Mouse (Mus musculus): ENCODE results near the gene Cdh15. TPM values are rescaled to one million over a fixed set of nuclear protein-coding genes. Genes with fewer than 3 reads are reported as not detected.

The Cdh15 gene
- polyA plus RNA-seq, 2 experiments, result 23.6 to 27.1 TPM

- peaks cover 3% of the 10 kb centered on the region; the same call in 1 of the 2 replicates for H3K4me1 ChIP-seq (ENCODE audit: control insufficient read depth, insufficient read depth, low read length)
- H3K27me3 ChIP-seq (ENCODE audit: control insufficient read depth, insufficient read depth, low read length), result no peaks in the 10 kb centered on the region
- H3K4me3 ChIP-seq (replicated peaks; ENCODE audit: low read length), result no peak overlapping the region
- H3K9ac ChIP-seq (ENCODE audit: low read depth, low read length, severe bottlenecking), result no peak overlapping the region
- TF ChIP-seq POLR2A (IDR thresholded peaks at IDR 0.05; ENCODE audit: borderline replicate concordance, extremely low read depth, insufficient read depth, insufficient read length), result no peak
- DNase-seq (ENCODE audit: low spot score), result no peak
- peaks cover 20% of the 10 kb centered on the region for H3K36me3 ChIP-seq (ENCODE audit: control insufficient read depth, insufficient read depth, low read length)
- H3K27ac ChIP-seq (replicated peaks; ENCODE audit: low read depth, low read length), result no peak overlapping the region
- no peak for ATAC-seq (ENCODE audit: low FRiP score, low read depth)
- H3K9me3 ChIP-seq (ENCODE audit: control insufficient read depth, low read length), result no peaks in the 10 kb centered on the region
- no peak overlapping the region for H3K4me2 ChIP-seq (replicated peaks; ENCODE audit: low read depth, low read length, severe bottlenecking)
- WGBS, result 91% methylated on average over 3 of the region's 3 CpGs
These were observed 30.5 kb downstream of the Cdh15 start for GRCm38 (mm10) chr8:122878231-122878630.

GRCm38 (mm10) chr8:122880302-122880701, 32.5 kb downstream of the Cdh15 start:
- no peak overlapping the region for H3K4me3 ChIP-seq (replicated peaks; ENCODE audit: low read length)
- DNase-seq (ENCODE audit: low spot score), result no peak
- no peaks in the 10 kb centered on the region; the same call in 1 of the 2 replicates for H3K4me1 ChIP-seq (ENCODE audit: control insufficient read depth, insufficient read depth, low read length)
- H3K9ac ChIP-seq (ENCODE audit: low read depth, low read length, severe bottlenecking), result no peak overlapping the region
- H3K27ac ChIP-seq (replicated peaks; ENCODE audit: low read depth, low read length), result no peak overlapping the region
- no peak overlapping the region for H3K4me2 ChIP-seq (replicated peaks; ENCODE audit: low read depth, low read length, severe bottlenecking)
- no peaks in the 10 kb centered on the region for H3K9me3 ChIP-seq (ENCODE audit: control insufficient read depth, low read length)
- TF ChIP-seq POLR2A (IDR thresholded peaks at IDR 0.05; ENCODE audit: borderline replicate concordance, extremely low read depth, insufficient read depth, insufficient read length), result no peak
- WGBS, result 56% methylated on average over 3 of the region's 3 CpGs
- ATAC-seq (ENCODE audit: low FRiP score, low read depth), result no peak
- no peaks in the 10 kb centered on the region for H3K27me3 ChIP-seq (ENCODE audit: control insufficient read depth, insufficient read depth, low read length)
- H3K36me3 ChIP-seq (ENCODE audit: control insufficient read depth, insufficient read depth, low read length), result peaks cover 40% of the 10 kb centered on the region

- no peaks in the 10 kb centered on the region for H3K27me3 ChIP-seq (ENCODE audit: control insufficient read depth, insufficient read depth, low read length)
- H3K9me3 ChIP-seq (ENCODE audit: control insufficient read depth, low read length), result no peaks in the 10 kb centered on the region
- peaks cover 73% of the 10 kb centered on the region for H3K36me3 ChIP-seq (ENCODE audit: control insufficient read depth, insufficient read depth, low read length)
- TF ChIP-seq POLR2A (IDR thresholded peaks at IDR 0.05; ENCODE audit: borderline replicate concordance, extremely low read depth, insufficient read depth, insufficient read length), result no peak
- no peak overlapping the region for H3K4me3 ChIP-seq (replicated peaks; ENCODE audit: low read length)
- 87% methylated on average over 10 of the region's 10 CpGs for WGBS
- DNase-seq (ENCODE audit: low spot score) (no peak), ATAC-seq (ENCODE audit: low FRiP score, low read depth) (no peak)
- no peak overlapping the region for H3K27ac ChIP-seq (replicated peaks; ENCODE audit: low read depth, low read length)
- H3K9ac ChIP-seq (ENCODE audit: low read depth, low read length, severe bottlenecking), result no peak overlapping the region
- no peak overlapping the region for H3K4me2 ChIP-seq (replicated peaks; ENCODE audit: low read depth, low read length, severe bottlenecking)
- no peaks in the 10 kb centered on the region for H3K4me1 ChIP-seq (ENCODE audit: control insufficient read depth, insufficient read depth, low read length)
These were observed 35.9 kb downstream of the Cdh15 start for GRCm38 (mm10) chr8:122883671-122884070.

GRCm38 (mm10) chr8:122891440-122891839, 43.7 kb downstream of the Cdh15 start:
- 87% methylated on average over 12 of the region's 12 CpGs for WGBS
- H3K36me3 ChIP-seq (ENCODE audit: control insufficient read depth, insufficient read depth, low read length), result peaks cover 99% of the 10 kb centered on the region

DNA sequence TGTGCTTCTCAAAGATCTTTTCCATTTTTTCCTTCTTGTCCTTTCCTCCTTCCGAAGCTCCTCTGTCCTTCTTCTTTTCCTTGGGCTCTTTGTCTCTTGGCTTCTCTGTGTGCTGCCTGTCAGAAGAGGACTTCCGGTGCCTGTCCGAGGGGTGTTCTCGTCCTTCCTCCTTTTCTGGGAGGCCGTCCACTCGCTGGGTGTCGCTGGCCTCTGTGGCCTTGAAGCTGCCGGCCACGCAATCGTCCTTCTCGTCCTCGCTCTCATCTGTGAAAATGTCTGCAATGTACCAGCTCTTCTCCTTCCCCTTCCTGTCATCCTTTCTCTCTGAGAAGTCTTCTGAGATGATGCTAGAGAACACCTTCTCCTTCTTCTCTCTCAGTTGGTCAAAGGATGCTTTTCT, 45.7 kb downstream of the Cdh15 start:
- no peaks in the 10 kb centered on the region for H3K9me3 ChIP-seq (ENCODE audit: control insufficient read depth, low read length)
- no peak for TF ChIP-seq POLR2A (IDR thresholded peaks at IDR 0.05; ENCODE audit: borderline replicate concordance, extremely low read depth, insufficient read depth, insufficient read length)
- ATAC-seq (ENCODE audit: low FRiP score, low read depth) (no peak), DNase-seq (ENCODE audit: low spot score) (no peak)
- no peak overlapping the region for H3K9ac ChIP-seq (ENCODE audit: low read depth, low read length, severe bottlenecking)
- no peak overlapping the region for H3K4me2 ChIP-seq (replicated peaks; ENCODE audit: low read depth, low read length, severe bottlenecking)
- H3K36me3 ChIP-seq (ENCODE audit: control insufficient read depth, insufficient read depth, low read length), result peaks cover 98% of the 10 kb centered on the region
- H3K27ac ChIP-seq (replicated peaks; ENCODE audit: low read depth, low read length), result no peak overlapping the region
- H3K4me3 ChIP-seq (replicated peaks; ENCODE audit: low read length), result no peak overlapping the region
- no peaks in the 10 kb centered on the region for H3K4me1 ChIP-seq (ENCODE audit: control insufficient read depth, insufficient read depth, low read length)
- no peaks in the 10 kb centered on the region for H3K27me3 ChIP-seq (ENCODE audit: control insufficient read depth, insufficient read depth, low read length)
- WGBS, result 89% methylated on average over 12 of the region's 12 CpGs

More at GRCm38 (mm10) chr8:122891440-122891839, 43.7 kb downstream of the Cdh15 start:
- ATAC-seq (ENCODE audit: low FRiP score, low read depth) (no peak), DNase-seq (ENCODE audit: low spot score) (no peak)
- H3K4me2 ChIP-seq (replicated peaks; ENCODE audit: low read depth, low read length, severe bottlenecking), result no peak overlapping the region
- H3K27ac ChIP-seq (replicated peaks; ENCODE audit: low read depth, low read length), result no peak overlapping the region
- H3K9me3 ChIP-seq (ENCODE audit: control insufficient read depth, low read length), result no peaks in the 10 kb centered on the region
- no peak for TF ChIP-seq POLR2A (IDR thresholded peaks at IDR 0.05; ENCODE audit: borderline replicate concordance, extremely low read depth, insufficient read depth, insufficient read length)
- no peak overlapping the region for H3K4me3 ChIP-seq (replicated peaks; ENCODE audit: low read length)
- H3K9ac ChIP-seq (ENCODE audit: low read depth, low read length, severe bottlenecking), result no peak overlapping the region
- H3K27me3 ChIP-seq (ENCODE audit: control insufficient read depth, insufficient read depth, low read length), result no peaks in the 10 kb centered on the region
- H3K4me1 ChIP-seq (ENCODE audit: control insufficient read depth, insufficient read depth, low read length), result no peaks in the 10 kb centered on the region

DNA sequence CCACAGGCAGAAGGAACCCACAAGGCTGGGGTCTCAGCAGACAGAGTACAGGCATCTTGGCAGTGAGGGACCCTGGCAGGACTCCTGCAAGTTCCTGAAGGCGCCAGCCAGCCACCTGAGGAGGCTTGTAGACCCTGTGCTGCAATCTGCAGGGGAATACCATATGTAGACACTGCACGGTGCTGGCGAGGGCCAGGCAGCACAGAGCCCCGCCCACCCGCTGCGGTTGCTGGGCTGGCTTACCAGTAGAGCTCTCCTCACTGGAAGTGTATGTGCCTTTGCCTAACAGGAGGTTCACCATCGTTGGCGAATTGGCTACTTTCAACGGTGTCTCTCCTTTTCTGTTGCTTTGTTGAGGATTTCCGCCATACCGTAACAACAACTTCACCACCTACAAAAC, 48.6 kb downstream of the Cdh15 start:
- peaks cover 95% of the 10 kb centered on the region for H3K36me3 ChIP-seq (ENCODE audit: control insufficient read depth, insufficient read depth, low read length)
- no peaks in the 10 kb centered on the region for H3K4me1 ChIP-seq (ENCODE audit: control insufficient read depth, insufficient read depth, low read length)
- no peaks in the 10 kb centered on the region for H3K27me3 ChIP-seq (ENCODE audit: control insufficient read depth, insufficient read depth, low read length)
- ATAC-seq (ENCODE audit: low FRiP score, low read depth) (no peak), DNase-seq (ENCODE audit: low spot score) (no peak)
- H3K4me2 ChIP-seq (replicated peaks; ENCODE audit: low read depth, low read length, severe bottlenecking), result no peak overlapping the region
- 94% methylated on average over 11 of the region's 11 CpGs for WGBS
- TF ChIP-seq POLR2A (IDR thresholded peaks at IDR 0.05; ENCODE audit: borderline replicate concordance, extremely low read depth, insufficient read depth, insufficient read length), result no peak
- no peak overlapping the region for H3K27ac ChIP-seq (replicated peaks; ENCODE audit: low read depth, low read length)
- no peak overlapping the region for H3K4me3 ChIP-seq (replicated peaks; ENCODE audit: low read length)
- H3K9me3 ChIP-seq (ENCODE audit: control insufficient read depth, low read length), result no peaks in the 10 kb centered on the region
- no peak overlapping the region for H3K9ac ChIP-seq (ENCODE audit: low read depth, low read length, severe bottlenecking)

All from limb, embryonic 14.5 days (tissue).